Mouse (Mus musculus): ENCODE results near the gene Olfr700. TPM values are rescaled to one million over a fixed set of nuclear protein-coding genes. Genes with fewer than 3 reads are reported as not detected.
"Not testable (repeated sequence)": the region's sequence is repeated elsewhere in the genome, so short reads cannot be mapped to it uniquely, and the experiment has no call there.

Gene Olfr700
- not detected in 2 replicates for polyA plus RNA-seq (2015; fragmentation: Nextera tagmentation; extraction: Ambion mirVana)

DNA sequence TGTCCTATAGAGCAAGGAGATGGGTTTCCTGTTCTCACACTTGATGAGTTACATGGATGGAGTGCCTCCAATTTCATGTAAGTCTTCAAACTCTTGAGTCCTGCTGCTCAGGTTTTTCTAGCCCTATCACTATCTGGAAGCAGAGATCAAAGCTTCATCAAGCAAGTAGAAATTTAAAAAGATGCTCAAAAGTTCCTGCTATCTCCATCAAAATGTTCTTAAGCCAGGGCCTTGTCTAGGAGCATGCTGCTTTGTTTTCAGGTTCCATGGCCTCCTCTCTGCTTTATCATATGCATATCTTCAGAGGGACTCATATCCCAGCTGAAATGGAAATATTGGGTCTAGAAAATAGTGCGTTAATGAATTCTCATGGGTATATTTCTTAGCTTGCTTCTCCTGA is at the start of gene Olfr700:
Olfr700 (minus strand) TSS at position 101 of the 400 bp plus-strand sequence.
- no peaks in the 10 kb centered on the region for H3K27me3 ChIP-seq (ENCODE audit: control insufficient read depth, insufficient read depth, low read depth, low read length)
- no peak for ATAC-seq
- H3K27ac ChIP-seq (ENCODE audit: low read length): no peak within 1 kb of the TSS
- no peak within 1 kb of the TSS for H3K4me2 ChIP-seq (ENCODE audit: low read length)
- 88% methylated on average over 1 of the region's 1 CpGs for WGBS
- no peak within 1 kb of the TSS for H3K4me3 ChIP-seq (ENCODE audit: low read depth, low read length)
- H3K4me1 ChIP-seq (ENCODE audit: control insufficient read depth, insufficient read depth, low read length): no peaks in the 10 kb centered on the region
- H3K36me3 ChIP-seq (ENCODE audit: control insufficient read depth, insufficient read depth, low read length): no peaks in the 10 kb centered on the region
- H3K9ac ChIP-seq (ENCODE audit: low read depth, low read length): no peak within 1 kb of the TSS
- H3K9me3 ChIP-seq (replicated peaks; ENCODE audit: control insufficient read depth, low read length, poor library complexity, severe bottlenecking): no peaks in the 10 kb centered on the region

DNA sequence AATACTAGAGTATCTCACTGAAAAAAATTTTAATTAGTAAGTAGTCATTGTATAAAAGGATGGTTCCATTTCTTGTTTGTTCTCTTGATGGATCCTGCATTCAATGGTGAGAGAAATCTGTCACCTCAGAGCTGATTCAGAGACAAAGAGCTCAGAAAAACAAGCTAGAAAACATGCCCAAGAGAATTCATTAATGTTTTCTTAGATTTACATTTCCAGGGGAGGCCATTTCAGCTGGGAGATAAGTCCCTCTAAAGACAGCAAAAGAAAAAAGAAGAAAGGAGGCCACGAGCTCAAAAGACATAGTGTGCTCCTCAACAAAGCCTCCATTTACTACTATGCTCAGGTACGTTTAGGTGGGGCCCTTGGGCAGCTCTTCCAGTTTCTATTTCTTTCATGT is 34.4 kb upstream of the Olfr700 start, which contains the start of gene Olfr703:
Olfr703 (plus strand) TSS at position 301 of the 400 bp plus-strand sequence.
- Histone ChIP-seq H3K36me3 (ENCODE audit: control insufficient read depth, insufficient read depth, low read length) (no peaks in the 10 kb centered on the region), H3K4me3 (ENCODE audit: low read depth, low read length) (no peak within 1 kb of the TSS), H3K9ac (ENCODE audit: low read depth, low read length) (no peak within 1 kb of the TSS), H3K4me1 (ENCODE audit: control insufficient read depth, insufficient read depth, low read length) (no peaks in the 10 kb centered on the region), H3K9me3 (replicated peaks; ENCODE audit: control insufficient read depth, low read length, poor library complexity, severe bottlenecking) (no peaks in the 10 kb centered on the region), H3K4me2 (ENCODE audit: low read length) (no peak within 1 kb of the TSS), H3K27me3 (ENCODE audit: control insufficient read depth, insufficient read depth, low read depth, low read length) (no peaks in the 10 kb centered on the region), H3K27ac (ENCODE audit: low read length) (no peak within 1 kb of the TSS)
- ATAC-seq: no peak
- WGBS: 68% methylated on average over 2 of the region's 2 CpGs

DNA sequence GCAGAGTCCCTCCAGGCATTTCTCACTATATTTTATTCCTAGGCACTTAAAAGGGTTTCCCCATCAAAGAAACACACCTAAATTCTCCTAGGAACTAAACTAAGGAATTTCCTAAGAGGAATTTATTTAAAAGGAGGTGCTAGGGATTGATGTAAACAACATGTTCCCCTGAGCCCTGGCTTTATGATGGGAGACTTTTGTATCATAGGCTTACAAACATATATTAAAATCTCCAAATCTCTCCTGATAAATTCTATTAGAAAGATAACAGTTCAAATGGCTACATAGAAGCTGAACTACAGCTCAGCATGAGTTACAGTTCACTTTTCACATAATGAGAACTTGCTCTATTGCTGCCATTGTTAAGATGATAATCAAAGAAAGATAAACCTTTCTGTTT is 25.2 kb upstream of the Olfr700 start, which contains the start of gene Olfr702:
Olfr702 (minus strand) TSS at position 101 of the 400 bp plus-strand sequence.
- Histone ChIP-seq H3K4me1 (ENCODE audit: control insufficient read depth, insufficient read depth, low read length) (no peaks in the 10 kb centered on the region), H3K4me2 (ENCODE audit: low read length) (no peak within 1 kb of the TSS), H3K27me3 (ENCODE audit: control insufficient read depth, insufficient read depth, low read depth, low read length) (no peaks in the 10 kb centered on the region), H3K4me3 (ENCODE audit: low read depth, low read length) (no peak within 1 kb of the TSS), H3K36me3 (ENCODE audit: control insufficient read depth, insufficient read depth, low read length) (no peaks in the 10 kb centered on the region), H3K27ac (ENCODE audit: low read length) (no peak within 1 kb of the TSS), H3K9ac (ENCODE audit: low read depth, low read length) (no peak within 1 kb of the TSS), H3K9me3 (replicated peaks; ENCODE audit: control insufficient read depth, low read length, poor library complexity, severe bottlenecking) (no peaks in the 10 kb centered on the region)
- no peak for ATAC-seq

DNA sequence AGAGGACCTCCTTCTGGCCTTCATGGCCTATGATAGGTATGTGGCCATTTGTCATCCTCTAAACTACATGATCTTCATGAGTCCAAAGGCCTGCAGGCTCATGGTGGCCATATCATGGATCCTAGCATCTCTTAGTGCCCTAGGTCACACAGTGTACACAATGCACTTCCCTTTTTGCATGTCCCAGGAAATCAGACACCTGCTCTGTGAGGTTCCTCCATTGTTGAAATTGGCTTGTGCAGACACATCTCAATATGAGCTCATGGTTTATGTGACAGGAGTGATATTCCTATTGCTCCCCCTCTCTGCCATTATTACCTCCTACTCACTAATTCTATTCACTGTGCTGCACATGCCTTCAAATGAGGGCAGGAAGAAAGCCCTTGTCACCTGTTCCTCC is 9.8 kb upstream of the Olfr700 start:
- ATAC-seq: no peak
- Histone ChIP-seq H3K4me1 (ENCODE audit: control insufficient read depth, insufficient read depth, low read length) (no peaks in the 10 kb centered on the region), H3K36me3 (ENCODE audit: control insufficient read depth, insufficient read depth, low read length) (no peaks in the 10 kb centered on the region), H3K9ac (ENCODE audit: low read depth, low read length) (no peak overlapping the region), H3K9me3 (replicated peaks; ENCODE audit: control insufficient read depth, low read length, poor library complexity, severe bottlenecking) (no peaks in the 10 kb centered on the region), H3K27ac (ENCODE audit: low read length) (no peak overlapping the region), H3K27me3 (ENCODE audit: control insufficient read depth, insufficient read depth, low read depth, low read length) (no peaks in the 10 kb centered on the region), H3K4me3 (ENCODE audit: low read depth, low read length) (no peak overlapping the region), H3K4me2 (ENCODE audit: low read length) (no peak overlapping the region)

DNA sequence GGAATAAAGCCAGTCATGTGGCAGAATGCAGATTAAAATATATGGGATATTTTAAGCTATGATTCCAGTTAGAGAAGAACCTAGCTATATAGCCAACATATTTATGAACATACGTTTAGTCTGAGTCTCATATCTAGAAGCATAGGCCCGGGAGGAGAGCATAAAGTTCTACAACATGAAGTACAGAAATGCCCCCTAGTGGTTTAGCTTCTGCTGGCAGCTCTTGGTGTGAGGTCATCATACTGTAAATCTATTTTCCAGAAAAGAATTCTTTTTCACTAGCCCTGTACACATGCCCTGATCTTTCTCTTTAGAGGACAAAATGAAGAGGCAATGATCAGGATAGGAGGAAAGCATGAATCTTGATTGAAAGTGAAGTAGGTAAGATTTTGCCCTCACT is 7.1 kb upstream of the Olfr700 start:
- H3K36me3 ChIP-seq (ENCODE audit: control insufficient read depth, insufficient read depth, low read length): no peaks in the 10 kb centered on the region
- 64% methylated on average over 2 of the region's 2 CpGs for WGBS
- ATAC-seq: no peak
- H3K9me3 ChIP-seq (replicated peaks; ENCODE audit: control insufficient read depth, low read length, poor library complexity, severe bottlenecking): no peaks in the 10 kb centered on the region
- H3K4me1 ChIP-seq (ENCODE audit: control insufficient read depth, insufficient read depth, low read length): no peaks in the 10 kb centered on the region
- H3K27me3 ChIP-seq (ENCODE audit: control insufficient read depth, insufficient read depth, low read depth, low read length): no peaks in the 10 kb centered on the region
- no peak overlapping the region for H3K9ac ChIP-seq (ENCODE audit: low read depth, low read length)
- no peak overlapping the region for H3K4me3 ChIP-seq (ENCODE audit: low read depth, low read length)
- no peak overlapping the region for H3K27ac ChIP-seq (ENCODE audit: low read length)
- H3K4me2 ChIP-seq (ENCODE audit: low read length): no peak overlapping the region

DNA sequence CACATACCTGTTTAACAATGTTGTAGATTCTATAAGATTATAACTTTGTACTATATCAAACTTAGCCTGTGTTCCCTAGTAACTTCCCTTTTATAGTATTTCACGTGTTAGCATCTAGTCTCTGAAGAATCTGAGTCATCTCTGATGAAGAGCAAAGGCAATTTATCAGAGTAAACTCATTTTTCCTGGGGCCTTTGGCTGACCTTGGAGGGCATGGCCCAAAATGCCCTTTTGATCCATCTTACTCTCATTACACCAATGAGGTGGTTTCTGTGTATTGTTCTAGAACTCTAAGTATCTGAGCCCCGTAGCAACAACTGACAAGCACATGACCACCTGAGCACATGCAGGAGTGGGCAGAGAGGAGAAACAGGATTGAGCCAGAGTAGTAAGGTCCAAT is 5.2 kb upstream of the Olfr700 start, which contains the start of gene Olfr701:
Olfr701 (plus strand) TSS at position 301 of the 400 bp plus-strand sequence.
- Histone ChIP-seq H3K27ac (ENCODE audit: low read length) (no peak within 1 kb of the TSS), H3K9ac (ENCODE audit: low read depth, low read length) (no peak within 1 kb of the TSS), H3K4me2 (ENCODE audit: low read length) (no peak within 1 kb of the TSS), H3K4me1 (ENCODE audit: control insufficient read depth, insufficient read depth, low read length) (no peaks in the 10 kb centered on the region), H3K36me3 (ENCODE audit: control insufficient read depth, insufficient read depth, low read length) (no peaks in the 10 kb centered on the region), H3K27me3 (ENCODE audit: control insufficient read depth, insufficient read depth, low read depth, low read length) (no peaks in the 10 kb centered on the region), H3K9me3 (replicated peaks; ENCODE audit: control insufficient read depth, low read length, poor library complexity, severe bottlenecking) (no peaks in the 10 kb centered on the region), H3K4me3 (ENCODE audit: low read depth, low read length) (no peak within 1 kb of the TSS)
- ATAC-seq: no peak
- 74% methylated on average over 2 of the region's 2 CpGs for WGBS

DNA sequence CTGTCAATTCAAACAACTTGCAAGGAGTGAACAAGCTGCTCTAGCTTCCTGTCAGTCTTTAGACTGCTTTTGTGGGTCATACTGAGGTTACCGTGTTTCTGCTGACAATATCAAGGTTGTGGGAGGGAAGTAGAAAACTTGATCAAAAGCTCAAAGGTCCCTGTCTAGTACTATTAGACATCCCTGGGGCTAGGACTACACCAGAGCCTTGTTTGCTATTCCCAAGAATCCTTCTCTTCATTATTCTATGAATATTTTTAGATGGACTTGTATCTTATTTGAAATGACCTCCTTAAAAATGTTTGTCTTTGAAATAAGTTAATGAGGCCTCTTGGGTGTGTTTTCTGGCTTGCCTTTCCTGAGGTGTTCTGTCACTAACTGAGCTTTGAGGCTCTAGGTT is 15.5 kb downstream of the Olfr700 start, which contains the start of gene Olfr699:
Olfr699 (minus strand) TSS at position 101 of the 400 bp plus-strand sequence.
- no peak for ATAC-seq
- H3K4me1 ChIP-seq (ENCODE audit: control insufficient read depth, insufficient read depth, low read length): no peaks in the 10 kb centered on the region
- WGBS: 91% methylated on average over 1 of the region's 1 CpGs
- no peak within 1 kb of the TSS for H3K4me3 ChIP-seq (ENCODE audit: low read depth, low read length)
- no peaks in the 10 kb centered on the region for H3K27me3 ChIP-seq (ENCODE audit: control insufficient read depth, insufficient read depth, low read depth, low read length)
- H3K27ac ChIP-seq (ENCODE audit: low read length): no peak within 1 kb of the TSS
- H3K4me2 ChIP-seq (ENCODE audit: low read length): no peak within 1 kb of the TSS
- H3K9ac ChIP-seq (ENCODE audit: low read depth, low read length): no peak within 1 kb of the TSS
- no peaks in the 10 kb centered on the region for H3K36me3 ChIP-seq (ENCODE audit: control insufficient read depth, insufficient read depth, low read length)
- H3K9me3 ChIP-seq (replicated peaks; ENCODE audit: control insufficient read depth, low read length, poor library complexity, severe bottlenecking): no peaks in the 10 kb centered on the region

DNA sequence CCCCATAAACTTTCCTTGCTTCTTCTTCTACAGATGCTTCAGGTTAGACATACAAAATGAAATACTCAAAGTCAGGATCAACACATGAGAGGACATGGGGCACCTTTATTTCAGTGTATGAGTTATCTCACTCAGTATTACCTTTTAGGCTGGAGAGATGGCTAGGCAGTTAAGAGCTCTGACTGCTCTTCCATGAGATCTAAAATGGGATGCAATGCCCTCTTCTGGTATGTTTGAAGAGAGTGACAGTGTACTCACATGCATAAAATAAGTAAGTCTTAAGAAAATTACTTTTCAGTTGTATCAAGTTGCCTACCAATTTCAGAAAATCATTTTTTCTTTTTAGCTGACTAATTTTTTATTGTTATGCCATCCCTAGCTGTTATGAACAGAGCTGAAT is 20.3 kb downstream of the Olfr700 start:
- no peaks in the 10 kb centered on the region for H3K27me3 ChIP-seq (ENCODE audit: control insufficient read depth, insufficient read depth, low read depth, low read length)
- H3K4me3 ChIP-seq (ENCODE audit: low read depth, low read length): no peak overlapping the region
- no peak overlapping the region for H3K27ac ChIP-seq (ENCODE audit: low read length)
- H3K4me2 ChIP-seq (ENCODE audit: low read length): no peak overlapping the region
- H3K9me3 ChIP-seq (replicated peaks; ENCODE audit: control insufficient read depth, low read length, poor library complexity, severe bottlenecking): no peaks in the 10 kb centered on the region
- ATAC-seq: no peak
- H3K4me1 ChIP-seq (ENCODE audit: control insufficient read depth, insufficient read depth, low read length): no peaks in the 10 kb centered on the region
- H3K9ac ChIP-seq (ENCODE audit: low read depth, low read length): no peak overlapping the region
- H3K36me3 ChIP-seq (ENCODE audit: control insufficient read depth, insufficient read depth, low read length): no peaks in the 10 kb centered on the region

DNA sequence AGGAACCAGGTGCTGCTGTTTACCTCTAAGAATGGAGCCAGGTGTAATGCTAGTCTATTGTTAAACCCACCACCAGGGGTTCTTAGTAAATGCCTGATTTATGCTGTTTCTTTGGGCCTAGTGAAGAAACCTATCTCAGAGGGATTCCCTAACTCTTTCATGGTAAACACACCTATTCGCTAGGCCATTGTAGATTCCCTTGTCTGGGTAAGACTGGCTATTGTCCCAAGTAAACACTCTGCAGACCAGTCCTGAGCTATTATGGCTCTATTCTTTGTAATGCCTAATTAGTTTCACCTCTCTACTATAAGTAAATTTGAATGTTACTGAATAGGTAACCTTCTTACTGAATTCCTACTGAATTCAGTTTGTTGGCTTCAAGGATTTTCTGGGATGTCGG is 47.6 kb downstream of the Olfr700 start:
- H3K9ac ChIP-seq (ENCODE audit: low read depth, low read length); H3K36me3 ChIP-seq (ENCODE audit: control insufficient read depth, insufficient read depth, low read length); H3K4me1 ChIP-seq (ENCODE audit: control insufficient read depth, insufficient read depth, low read length); H3K27ac ChIP-seq (ENCODE audit: low read length); H3K4me2 ChIP-seq (ENCODE audit: low read length); H3K9me3 ChIP-seq (replicated peaks; ENCODE audit: control insufficient read depth, low read length, poor library complexity, severe bottlenecking); H3K4me3 ChIP-seq (ENCODE audit: low read depth, low read length); H3K27me3 ChIP-seq (ENCODE audit: control insufficient read depth, insufficient read depth, low read depth, low read length); ATAC-seq: not testable (repeated sequence)
- 93% methylated on average over 2 of the region's 2 CpGs for WGBS
